8 mouse cellular contexts compared by ENCODE assay signal in genomic region chr12:21265946-21266783, GRCm38 (mm10). TPM values are rescaled to one million over a fixed set of nuclear protein-coding genes. Genes with fewer than 3 reads are reported as not detected.
DNase-seq lines count a peak whose midpoint lies in the region.

No protein-coding gene starts in this region.

- no peaks in the 10 kb centered on the region for H3K4me1 ChIP-seq in embryonic facial prominence, embryonic 10.5 days
- H3K4me1 ChIP-seq in midbrain, embryonic 10.5 days, result no peaks in the 10 kb centered on the region

- H3K9me3 ChIP-seq in embryonic facial prominence, embryonic 10.5 days, result no peaks in the 10 kb centered on the region
- no peaks in the 10 kb centered on the region for H3K9me3 ChIP-seq in midbrain, embryonic 10.5 days (replicated peaks)

- intact Hi-C loops in left cerebral cortex, postnatal 4 days (cut with DNase I), result no loop called here

- H3K36me3 ChIP-seq in embryonic facial prominence, embryonic 10.5 days (replicated peaks), result peaks cover 99% of the 10 kb centered on the region
- peaks cover 99% of the 10 kb centered on the region for H3K36me3 ChIP-seq in midbrain, embryonic 10.5 days
- H3K36me3 ChIP-seq in splenic B cell, adult 2 months (ENCODE audit: control insufficient read depth, insufficient read depth, low read length, poor library complexity, severe bottlenecking), result peaks cover 6% of the 10 kb centered on the region; the same call in 1 of the 2 replicates

- H3K4me3 ChIP-seq in embryonic facial prominence, embryonic 10.5 days, result no peak overlapping the region
- H3K4me3 ChIP-seq in midbrain, embryonic 10.5 days, result no peak overlapping the region

- no peaks in the 10 kb centered on the region for H3K27me3 ChIP-seq in embryonic facial prominence, embryonic 10.5 days (replicated peaks; ENCODE audit: low read depth, poor library complexity, severe bottlenecking)
- no peaks in the 10 kb centered on the region for H3K27me3 ChIP-seq in midbrain, embryonic 10.5 days (ENCODE audit: low read depth, poor library complexity, severe bottlenecking)
- H3K27me3 ChIP-seq in splenic B cell, adult 2 months (ENCODE audit: control insufficient read depth, insufficient read depth, low read length, poor library complexity, severe bottlenecking), result no peaks in the 10 kb centered on the region

- no peak overlapping the region for H3K27ac ChIP-seq in embryonic facial prominence, embryonic 10.5 days (replicated peaks)
- H3K27ac ChIP-seq in midbrain, embryonic 10.5 days (replicated peaks), result no peak overlapping the region

- WGBS in embryonic facial prominence, embryonic 10.5 days, result 80% methylated on average over 14 of the region's 14 CpGs
- 79% methylated on average over 14 of the region's 14 CpGs for WGBS in midbrain, embryonic 10.5 days

- DNase-seq in 3T3-L1 (ENCODE audit: low read depth, low spot score), result peak; percentile 69
- peak; percentile 64 for DNase-seq in adrenal gland, adult 2 months
- DNase-seq in embryonic facial prominence, embryonic 10.5 days (ENCODE audit: low spot score), result peak; percentile 65
- DNase-seq in heart, adult 18-20 months, result peak; percentile 60 to 73
- DNase-seq in kidney, adult 18-20 months, result peak; percentile 71
- peak; percentile 72 for DNase-seq in left cerebral cortex, postnatal 4 days
- DNase-seq in midbrain, embryonic 10.5 days (ENCODE audit: low spot score), result peak; percentile 52
- DNase-seq in splenic B cell, adult 2 months (ENCODE audit: low read depth, low spot score), result peak; percentile 53

RNA-seq across cellular contexts. Expression of gene Cpsf3, which starts 19.0 kb away (rescaled TPM):
- total RNA-seq in adrenal gland, adult 2 months (2021), result 10 to 100 TPM; 63.9 to 67.1 TPM
- 12.9 and 21.2 TPM in 2 replicates for polyA plus RNA-seq in adrenal gland, adult 2 months (2012; rRNA removed)
- polyA plus RNA-seq in embryonic facial prominence, embryonic 10.5 days (2016; fragmentation: Nextera tagmentation; extraction: Ambion mirVana), result 130 and 142 TPM in 2 replicates
- 10 to 100 TPM; 34.6 to 38.5 TPM for total RNA-seq in heart, adult 18-20 months (2021)
- total RNA-seq in left cerebral cortex, postnatal 4 days (2021), result 10 to 100 TPM; 54.6 to 58.0 TPM
- 142 and 148 TPM in 2 replicates for polyA plus RNA-seq in midbrain, embryonic 10.5 days (2016; fragmentation: Nextera tagmentation; extraction: Ambion mirVana)

RNA-seq across cellular contexts. Expression of gene Itgb1bp1, which starts 19.9 kb away (rescaled TPM):
- total RNA-seq in adrenal gland, adult 2 months (2021), result 10 to 100 TPM; 82.2 to 97.0 TPM
- polyA plus RNA-seq in adrenal gland, adult 2 months (2012; rRNA removed), result 12.6 and 18.8 TPM in 2 replicates
- 37.8 and 45.6 TPM in 2 replicates for polyA plus RNA-seq in embryonic facial prominence, embryonic 10.5 days (2016; fragmentation: Nextera tagmentation; extraction: Ambion mirVana)
- total RNA-seq in heart, adult 18-20 months (2021), result 10 to 100 TPM; 43.3 to 44.6 TPM
- total RNA-seq in left cerebral cortex, postnatal 4 days (2021), result 10 to 100 TPM; 33.4 to 35.3 TPM
- 43.0 and 44.8 TPM in 2 replicates for polyA plus RNA-seq in midbrain, embryonic 10.5 days (2016; fragmentation: Nextera tagmentation; extraction: Ambion mirVana)

RNA-seq across cellular contexts. Expression of gene Iah1, which starts 50.0 kb away (rescaled TPM):
- total RNA-seq in adrenal gland, adult 2 months (2021), result 10 to 100 TPM; 61.2 to 65.0 TPM
- polyA plus RNA-seq in adrenal gland, adult 2 months (2012; rRNA removed), result 68.7 and 108 TPM in 2 replicates
- polyA plus RNA-seq in embryonic facial prominence, embryonic 10.5 days (2016; fragmentation: Nextera tagmentation; extraction: Ambion mirVana), result 43.0 and 46.1 TPM in 2 replicates
- 10 to 100 TPM; 12.0 to 16.0 TPM for total RNA-seq in heart, adult 18-20 months (2021)
- total RNA-seq in left cerebral cortex, postnatal 4 days (2021), result 10 to 100 TPM; 18.7 to 22.2 TPM
- polyA plus RNA-seq in midbrain, embryonic 10.5 days (2016; fragmentation: Nextera tagmentation; extraction: Ambion mirVana), result 44.8 and 49.3 TPM in 2 replicates
